Mouse (Mus musculus): ENCODE results near the gene Pcsk2. TPM values are rescaled to one million over a fixed set of nuclear protein-coding genes. Genes with fewer than 3 reads are reported as not detected.

The Pcsk2 gene
- polyA plus RNA-seq, 2 experiments = 0.01 TPM; not detected in 1

GRCm38 (mm10) chr2:143752051-143752788 is 206.3 kb downstream of the Pcsk2 start:
- Histone ChIP-seq H3K9ac (replicated peaks) (no peak overlapping the region), H3K27me3 (ENCODE audit: control insufficient read depth, insufficient read depth, low read length) (no peaks in the 10 kb centered on the region), H3K4me3 (ENCODE audit: insufficient read depth in 1 of 2, low read depth in 2 of 2, low read length in 2 of 2) (no peak overlapping the region), H3K27ac (no peak overlapping the region), H3K9me3 (ENCODE audit: control insufficient read depth, low read length) (no peaks in the 10 kb centered on the region), H3K36me3 (replicated peaks; ENCODE audit: control insufficient read depth, insufficient read depth, low read depth) (no peaks in the 10 kb centered on the region), H3K4me2 (ENCODE audit: low read depth) (no peak overlapping the region), H3K4me1 (replicated peaks; ENCODE audit: control insufficient read depth in 2 of 2, insufficient read depth in 2 of 2, low read length in 1 of 2) (no peaks in the 10 kb centered on the region)
- no peak for ATAC-seq (ENCODE audit: insufficient read depth)
- 62% methylated on average over 9 of the region's 9 CpGs for WGBS (ENCODE audit: insufficient replicate concordance)
- TF ChIP-seq CTCF (IDR thresholded peaks at IDR 0.05; ENCODE audit: low read depth) (no peak), EP300 (IDR thresholded peaks at IDR 0.05; ENCODE audit: low read depth) (no peak)
- no peak for DNase-seq (ENCODE audit: low read depth in 3 of 3, low spot score in 3 of 3)

- 11% methylated on average over 4 of the region's 4 CpGs for whole genome bisulfite sequencing (ENCODE audit: insufficient replicate concordance)
- no peak overlapping the region for H3K4me2 ChIP-seq (ENCODE audit: low read depth)
- DNase-seq (ENCODE audit: low read depth in 3 of 3, low spot score in 3 of 3) = no peak
Observed at GRCm38 (mm10) chr2:143776448-143776847, 230.5 kb downstream of the Pcsk2 start.

GRCm38 (mm10) chr2:143780310-143780709 is 234.4 kb downstream of the Pcsk2 start:
- WGBS (ENCODE audit: insufficient replicate concordance) = 50% methylated on average over 2 of the region's 2 CpGs
- no peak overlapping the region for H3K27ac ChIP-seq

More at GRCm38 (mm10) chr2:143776448-143776847, 230.5 kb downstream of the Pcsk2 start:
- no peaks in the 10 kb centered on the region for H3K36me3 ChIP-seq (replicated peaks; ENCODE audit: control insufficient read depth, insufficient read depth, low read depth)
- H3K27ac ChIP-seq = no peak overlapping the region
- TF ChIP-seq EP300 (IDR thresholded peaks at IDR 0.05; ENCODE audit: low read depth) = no peak
- peak; percentile 26; the same call in 1 of the 2 replicates for TF ChIP-seq CTCF (IDR thresholded peaks at IDR 0.05; ENCODE audit: low read depth)
- no peaks in the 10 kb centered on the region for H3K27me3 ChIP-seq (ENCODE audit: control insufficient read depth, insufficient read depth, low read length)
- no peaks in the 10 kb centered on the region for H3K4me1 ChIP-seq (replicated peaks; ENCODE audit: control insufficient read depth in 2 of 2, insufficient read depth in 2 of 2, low read length in 1 of 2)
- H3K9ac ChIP-seq (replicated peaks) = no peak overlapping the region
- no peak overlapping the region for H3K4me3 ChIP-seq (ENCODE audit: insufficient read depth in 1 of 2, low read depth in 2 of 2, low read length in 2 of 2)
- ATAC-seq (ENCODE audit: insufficient read depth) = no peak
- no peaks in the 10 kb centered on the region for H3K9me3 ChIP-seq (ENCODE audit: control insufficient read depth, low read length)

GRCm38 (mm10) chr2:143789911-143790310 is 244.0 kb downstream of the Pcsk2 start:
- H3K4me2 ChIP-seq (ENCODE audit: low read depth) = no peak overlapping the region
- ATAC-seq (ENCODE audit: insufficient read depth) = no peak
- H3K27me3 ChIP-seq (ENCODE audit: control insufficient read depth, insufficient read depth, low read length) = no peaks in the 10 kb centered on the region
- no peaks in the 10 kb centered on the region for H3K4me1 ChIP-seq (replicated peaks; ENCODE audit: control insufficient read depth in 2 of 2, insufficient read depth in 2 of 2, low read length in 1 of 2)
- H3K4me3 ChIP-seq (ENCODE audit: insufficient read depth in 1 of 2, low read depth in 2 of 2, low read length in 2 of 2) = no peak overlapping the region
- no peak overlapping the region for H3K27ac ChIP-seq
- 65% methylated on average over 5 of the region's 5 CpGs for WGBS (ENCODE audit: insufficient replicate concordance)
- no peaks in the 10 kb centered on the region for H3K9me3 ChIP-seq (ENCODE audit: control insufficient read depth, low read length)
- no peak overlapping the region for H3K9ac ChIP-seq (replicated peaks)
- no peak for DNase-seq (ENCODE audit: low read depth in 3 of 3, low spot score in 3 of 3)
- no peaks in the 10 kb centered on the region for H3K36me3 ChIP-seq (replicated peaks; ENCODE audit: control insufficient read depth, insufficient read depth, low read depth)
- TF ChIP-seq EP300 (IDR thresholded peaks at IDR 0.05; ENCODE audit: low read depth) (no peak), CTCF (IDR thresholded peaks at IDR 0.05; ENCODE audit: low read depth) (no peak)

More at GRCm38 (mm10) chr2:143780310-143780709, 234.4 kb downstream of the Pcsk2 start:
- Histone ChIP-seq H3K4me1 (replicated peaks; ENCODE audit: control insufficient read depth in 2 of 2, insufficient read depth in 2 of 2, low read length in 1 of 2) (no peaks in the 10 kb centered on the region), H3K27me3 (ENCODE audit: control insufficient read depth, insufficient read depth, low read length) (no peaks in the 10 kb centered on the region), H3K9me3 (ENCODE audit: control insufficient read depth, low read length) (no peaks in the 10 kb centered on the region), H3K9ac (replicated peaks) (no peak overlapping the region), H3K4me3 (ENCODE audit: insufficient read depth in 1 of 2, low read depth in 2 of 2, low read length in 2 of 2) (no peak overlapping the region), H3K4me2 (ENCODE audit: low read depth) (no peak overlapping the region), H3K36me3 (replicated peaks; ENCODE audit: control insufficient read depth, insufficient read depth, low read depth) (no peaks in the 10 kb centered on the region)
- ATAC-seq (ENCODE audit: insufficient read depth) (no peak), DNase-seq (ENCODE audit: low read depth in 3 of 3, low spot score in 3 of 3) (no peak)
- TF ChIP-seq EP300 (IDR thresholded peaks at IDR 0.05; ENCODE audit: low read depth) (no peak), CTCF (IDR thresholded peaks at IDR 0.05; ENCODE audit: low read depth) (no peak)

GRCm38 (mm10) chr2:143795858-143796257 is 249.9 kb downstream of the Pcsk2 start:
- Histone ChIP-seq H3K4me3 (ENCODE audit: insufficient read depth in 1 of 2, low read depth in 2 of 2, low read length in 2 of 2) (no peak overlapping the region), H3K27me3 (ENCODE audit: control insufficient read depth, insufficient read depth, low read length) (no peaks in the 10 kb centered on the region), H3K9me3 (ENCODE audit: control insufficient read depth, low read length) (no peaks in the 10 kb centered on the region), H3K4me1 (replicated peaks; ENCODE audit: control insufficient read depth in 2 of 2, insufficient read depth in 2 of 2, low read length in 1 of 2) (no peaks in the 10 kb centered on the region), H3K36me3 (replicated peaks; ENCODE audit: control insufficient read depth, insufficient read depth, low read depth) (no peaks in the 10 kb centered on the region), H3K4me2 (ENCODE audit: low read depth) (no peak overlapping the region), H3K9ac (replicated peaks) (no peak overlapping the region), H3K27ac (no peak overlapping the region)
- ATAC-seq (ENCODE audit: insufficient read depth) = no peak
- no peak for DNase-seq (ENCODE audit: low read depth in 3 of 3, low spot score in 3 of 3)
- TF ChIP-seq CTCF (IDR thresholded peaks at IDR 0.05; ENCODE audit: low read depth) (no peak), EP300 (IDR thresholded peaks at IDR 0.05; ENCODE audit: low read depth) (no peak)
- WGBS (ENCODE audit: insufficient replicate concordance) = 60% methylated on average over 4 of the region's 4 CpGs
